Mouse (Mus musculus) erythroblast, embryonic 14.5 days (primary cell): ENCODE data around the gene Galnt17. TPM values are rescaled to one million over a fixed set of nuclear protein-coding genes. Genes with fewer than 3 reads are reported as not detected.

Source experiments
- H3K27me3 ChIP-seq: 2 replicates; pipeline ENCODE4 v1.6.1; 2012; ENCODE audit warnings: inconsistent platforms; ENCODE audit not compliant: control insufficient read depth
- H3K36me3 ChIP-seq: 2 replicates; pipeline ENCODE4 v1.6.1; 2012; ENCODE audit warnings: mild to moderate bottlenecking, inconsistent platforms; ENCODE audit not compliant: control insufficient read depth
- H3K4me1 ChIP-seq: 2 replicates; pipeline ENCODE4 v1.6.1; 2012; ENCODE audit warnings: inconsistent platforms; ENCODE audit not compliant: control insufficient read depth
- H3K4me3 ChIP-seq: replicated peaks from 2 replicates; pipeline ENCODE3; 2012; ENCODE audit warnings: moderate library complexity, mild to moderate bottlenecking, inconsistent platforms
- H3K9me3 ChIP-seq: 2 replicates; pipeline ENCODE4 v1.6.1; 2012; ENCODE audit warnings: low read length, inconsistent platforms, mixed read lengths; ENCODE audit not compliant: control insufficient read depth
- GATA1 ChIP-seq: IDR thresholded peaks from 2 replicates; pipeline ENCODE4 v1.6.1; 2012; ENCODE audit warnings: low read length, inconsistent platforms, mixed read lengths
- TAL1 ChIP-seq: IDR thresholded peaks from 3 replicates; pipeline ENCODE4 v1.6.1; 2012; ENCODE audit warnings: low read length, inconsistent platforms, mixed read lengths
- polyA plus RNA-seq: library from polyadenylated mRNA; stranded (reverse); fragments of >175 nt; gene quantifications from 2 replicates; pipeline ENCODE4 v1.2.3, GENCODE M21; 2012

The Galnt17 gene
- polyA plus RNA-seq, 1 experiment: not detected

- no peak overlapping the region for H3K4me3 ChIP-seq
- H3K36me3 ChIP-seq: no peaks in the 10 kb centered on the region
- no peaks in the 10 kb centered on the region for H3K27me3 ChIP-seq
- H3K4me1 ChIP-seq: no peaks in the 10 kb centered on the region
- H3K9me3 ChIP-seq: peaks cover 41% of the 10 kb centered on the region
- TF ChIP-seq TAL1: no peak
Observed at GRCm38 (mm10) chr5:130901736-130902135, 406.6 kb downstream of the Galnt17 start.

GRCm38 (mm10) chr5:130895991-130896390 is 412.3 kb downstream of the Galnt17 start:
- no peaks in the 10 kb centered on the region for H3K27me3 ChIP-seq
- TF ChIP-seq GATA1: no peak
- H3K36me3 ChIP-seq: no peaks in the 10 kb centered on the region
- no peaks in the 10 kb centered on the region for H3K4me1 ChIP-seq
- no peak overlapping the region for H3K4me3 ChIP-seq
- H3K9me3 ChIP-seq: peaks cover 43% of the 10 kb centered on the region

DNA sequence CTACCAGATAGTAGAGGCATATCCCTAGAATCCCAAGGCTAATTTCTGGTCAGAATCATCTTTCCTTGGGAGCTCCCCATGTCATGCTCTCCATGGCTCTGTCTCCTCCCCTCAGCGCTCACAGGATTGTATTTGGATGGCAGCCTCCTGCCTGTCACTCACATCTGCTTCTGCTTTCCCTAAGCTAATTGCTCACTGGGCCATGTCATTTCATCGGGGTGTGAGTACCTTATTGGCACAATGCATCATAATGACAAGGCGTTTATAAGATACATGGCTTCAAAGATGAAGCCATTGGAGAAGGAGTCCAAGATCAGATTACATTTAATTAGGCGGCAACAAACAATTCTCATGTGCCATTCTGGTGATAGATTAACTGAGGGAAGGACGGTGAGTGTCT is 416.6 kb downstream of the Galnt17 start:
- no peaks in the 10 kb centered on the region for H3K4me1 ChIP-seq
- no peak overlapping the region for H3K4me3 ChIP-seq
- no peak for TF ChIP-seq TAL1
- TF ChIP-seq GATA1: no peak
- no peaks in the 10 kb centered on the region for H3K36me3 ChIP-seq
- H3K9me3 ChIP-seq: peaks cover 35% of the 10 kb centered on the region
- no peaks in the 10 kb centered on the region for H3K27me3 ChIP-seq

GRCm38 (mm10) chr5:130880331-130880730 is 428.0 kb downstream of the Galnt17 start:
- no peak for TF ChIP-seq TAL1
- no peak for TF ChIP-seq GATA1
- Histone ChIP-seq H3K4me1 (no peaks in the 10 kb centered on the region), H3K27me3 (no peaks in the 10 kb centered on the region), H3K9me3 (peaks cover 58% of the 10 kb centered on the region), H3K4me3 (no peak overlapping the region), H3K36me3 (no peaks in the 10 kb centered on the region)

DNA sequence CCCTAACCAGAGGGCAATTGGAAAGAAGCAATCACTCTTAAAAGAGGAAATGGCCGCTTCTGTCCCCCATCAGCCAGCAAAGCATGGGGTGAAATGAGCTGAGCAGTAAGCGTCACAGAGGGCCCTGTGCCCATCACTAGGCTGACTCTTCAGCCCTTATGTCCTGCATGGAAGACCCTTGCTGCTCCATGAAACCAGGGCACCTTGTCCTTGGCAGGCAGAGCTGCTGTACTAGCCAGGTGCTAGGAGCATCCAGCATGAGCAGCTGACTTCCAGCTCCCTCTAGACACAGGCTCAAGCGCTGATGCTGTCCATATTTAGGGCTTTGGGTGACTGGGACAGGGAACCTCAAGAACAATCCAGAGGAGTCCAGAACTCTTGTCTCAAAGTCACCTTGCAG is 432.9 kb downstream of the Galnt17 start:
- Histone ChIP-seq H3K27me3 (no peaks in the 10 kb centered on the region), H3K9me3 (peaks cover 68% of the 10 kb centered on the region), H3K4me1 (no peaks in the 10 kb centered on the region), H3K36me3 (no peaks in the 10 kb centered on the region), H3K4me3 (no peak overlapping the region)
- TF ChIP-seq TAL1 (no peak), GATA1 (no peak)

GRCm38 (mm10) chr5:130871086-130871485 is 437.2 kb downstream of the Galnt17 start:
- Histone ChIP-seq H3K9me3 (peaks cover 41% of the 10 kb centered on the region), H3K4me3 (no peak overlapping the region), H3K4me1 (no peaks in the 10 kb centered on the region), H3K36me3 (no peaks in the 10 kb centered on the region), H3K27me3 (no peaks in the 10 kb centered on the region)
- TF ChIP-seq GATA1 (no peak), TAL1 (no peak)

DNA sequence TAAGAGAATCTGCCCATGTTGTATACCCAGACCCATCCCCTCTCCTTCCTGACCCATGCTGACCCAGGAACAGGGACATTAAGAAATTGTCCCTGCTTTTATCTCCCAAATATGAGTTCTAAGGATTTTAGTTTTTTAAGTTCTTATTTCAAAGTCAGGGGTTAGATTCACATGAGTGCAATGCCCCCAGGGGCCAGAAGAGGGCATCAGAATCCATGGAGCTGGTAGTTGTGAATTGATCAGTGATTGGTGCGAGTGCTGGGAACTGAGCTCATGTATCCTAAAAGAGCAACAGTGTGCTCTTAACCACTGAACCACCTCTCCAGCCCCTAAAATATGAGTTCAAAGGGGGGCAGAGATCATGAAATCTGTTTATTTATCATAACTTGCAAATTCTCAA is 438.4 kb downstream of the Galnt17 start:
- H3K36me3 ChIP-seq: no peaks in the 10 kb centered on the region
- H3K27me3 ChIP-seq: no peaks in the 10 kb centered on the region
- H3K4me3 ChIP-seq: no peak overlapping the region
- H3K9me3 ChIP-seq: peaks cover 31% of the 10 kb centered on the region
- TF ChIP-seq GATA1: no peak
- TF ChIP-seq TAL1: no peak
- H3K4me1 ChIP-seq: no peaks in the 10 kb centered on the region

GRCm38 (mm10) chr5:130862302-130862701 is 446.0 kb downstream of the Galnt17 start:
- Histone ChIP-seq H3K36me3 (no peaks in the 10 kb centered on the region), H3K4me1 (no peaks in the 10 kb centered on the region), H3K9me3 (peaks cover 5% of the 10 kb centered on the region), H3K4me3 (no peak overlapping the region), H3K27me3 (no peaks in the 10 kb centered on the region)
- TF ChIP-seq GATA1 (no peak), TAL1 (no peak)

DNA sequence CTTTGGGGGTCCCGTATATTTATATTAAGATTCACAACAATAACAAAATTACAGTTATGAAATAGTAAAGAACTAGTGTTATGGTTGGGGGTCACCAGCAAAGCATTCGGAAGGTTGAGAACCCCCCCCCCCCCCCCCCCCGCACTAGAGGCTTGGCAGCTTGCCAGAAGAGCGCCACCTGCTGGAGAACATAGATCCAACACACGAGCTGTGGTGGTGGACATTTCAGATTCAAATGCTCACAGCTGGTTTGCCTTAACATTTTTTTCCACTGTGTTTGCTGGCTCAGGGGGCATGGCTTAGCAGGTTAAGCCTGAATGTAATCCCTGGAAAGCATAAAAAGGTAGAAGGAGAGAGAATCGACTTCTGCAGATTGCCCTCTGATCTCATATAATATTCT is 448.6 kb downstream of the Galnt17 start:
- no peaks in the 10 kb centered on the region for H3K36me3 ChIP-seq
- H3K4me3 ChIP-seq: no peak overlapping the region
- H3K9me3 ChIP-seq: peaks cover 5% of the 10 kb centered on the region
- TF ChIP-seq TAL1 (no peak), GATA1 (no peak)
- H3K27me3 ChIP-seq: no peaks in the 10 kb centered on the region
- H3K4me1 ChIP-seq: no peaks in the 10 kb centered on the region

DNA sequence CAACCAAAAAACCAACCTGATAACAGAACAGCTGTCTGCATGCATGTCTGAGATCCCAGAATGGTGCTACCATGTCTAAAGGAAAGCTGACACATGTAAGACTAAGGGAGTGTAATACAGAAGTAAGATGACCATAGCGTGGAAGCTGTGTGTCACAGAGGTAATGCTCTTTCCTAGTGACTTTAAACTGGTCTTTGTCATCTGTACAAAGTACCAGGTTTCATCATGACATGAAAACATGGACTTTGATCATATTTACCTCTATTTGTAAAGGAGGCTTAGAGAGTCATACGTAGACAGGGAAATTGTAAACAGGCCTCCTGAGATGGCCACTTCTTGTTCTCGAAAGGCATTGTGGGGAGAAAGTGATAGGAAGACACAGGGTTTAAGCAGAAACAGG is 449.6 kb downstream of the Galnt17 start:
- Histone ChIP-seq H3K9me3 (peaks cover 3% of the 10 kb centered on the region), H3K4me3 (no peak overlapping the region), H3K4me1 (no peaks in the 10 kb centered on the region), H3K36me3 (no peaks in the 10 kb centered on the region), H3K27me3 (no peaks in the 10 kb centered on the region)
- TF ChIP-seq GATA1 (no peak), TAL1 (no peak)
